Mouse (Mus musculus) intestine, postnatal 0 days (tissue): Measurements from ENCODE around the gene Duox2. TPM values are rescaled to one million over a fixed set of nuclear protein-coding genes. Genes with fewer than 3 reads are reported as not detected.

Experiments used
- ATAC-seq: fragments of 200-750 bp; cut with Nextera tagmentation; 2 replicates; pipeline ENCODE4 v1.8.0; 2017; ENCODE audit warnings: mild to moderate bottlenecking, moderate TSS enrichment, moderate library complexity
- H3K27ac ChIP-seq: fragments of 300-500 bp; sonication (generic); 2 replicates; pipeline ENCODE4 v1.5.1; 2014; ENCODE audit warnings: mild to moderate bottlenecking, low read depth, low read length, moderate library complexity
- H3K27me3 ChIP-seq: fragments of 300-500 bp; sonication (generic); replicated peaks from 2 replicates; pipeline ENCODE4 v1.6.1; 2014; ENCODE audit warnings: low read length, mixed read lengths; ENCODE audit not compliant: control insufficient read depth, insufficient read depth
- H3K36me3 ChIP-seq: fragments of 300-500 bp; sonication (generic); 2 replicates; pipeline ENCODE4 v1.6.1; 2014; ENCODE audit warnings: mild to moderate bottlenecking, moderate library complexity; ENCODE audit not compliant: control insufficient read depth, insufficient read depth
- H3K4me1 ChIP-seq: fragments of 300-500 bp; sonication (generic); replicated peaks from 2 replicates; pipeline ENCODE4 v1.6.1; 2014; ENCODE audit warnings: antibody characterized with exemption, low read length, mixed read lengths; ENCODE audit not compliant: control insufficient read depth, insufficient read depth
- H3K4me2 ChIP-seq: fragments of 300-500 bp; sonication (generic); replicated peaks from 2 replicates; pipeline ENCODE4 v1.6.1; 2014; ENCODE audit warnings: low read depth, mild to moderate bottlenecking, moderate library complexity
- H3K4me3 ChIP-seq: fragments of 300-500 bp; sonication (generic); 2 replicates; pipeline ENCODE4 v1.5.1; 2014; ENCODE audit warnings: low read depth, low read length
- H3K9ac ChIP-seq: fragments of 300-500 bp; sonication (generic); 2 replicates; pipeline ENCODE4 v1.6.1; 2014; ENCODE audit warnings: mild to moderate bottlenecking, low read depth, low read length
- H3K9me3 ChIP-seq: fragments of 300-500 bp; sonication (generic); 2 replicates; pipeline ENCODE4 v1.6.1; 2016; ENCODE audit warnings: mixed run types; ENCODE audit not compliant: control insufficient read depth
- CTCF ChIP-seq: sonication (generic); IDR thresholded peaks from 2 replicates; pipeline ENCODE4 v1.5.1; 2016; ENCODE audit warnings: low read depth, mild to moderate bottlenecking, control low read depth, antibody characterized with exemption, moderate library complexity
- WGBS: fragments of 180-500 bp; shearing (Covaris S2); extraction: QIAGEN DNeasy Blood & Tissue Kit; methylation state at CpG from one replicate; pipeline ENCODE4 v1.1.7; 2014; 5-methylcytosine and 5-hydroxymethylcytosine counted together
- polyA plus RNA-seq: library from polyadenylated mRNA; unstranded; fragments of >200 nt; fragmentation: Nextera tagmentation; extraction: Ambion mirVana; gene quantifications from 2 replicates; pipeline ENCODE4 v1.2.1, GENCODE M21; 2015

Duox2 gene
- polyA plus RNA-seq, 1 experiment from 2014 or later: 0.17 TPM

DNA sequence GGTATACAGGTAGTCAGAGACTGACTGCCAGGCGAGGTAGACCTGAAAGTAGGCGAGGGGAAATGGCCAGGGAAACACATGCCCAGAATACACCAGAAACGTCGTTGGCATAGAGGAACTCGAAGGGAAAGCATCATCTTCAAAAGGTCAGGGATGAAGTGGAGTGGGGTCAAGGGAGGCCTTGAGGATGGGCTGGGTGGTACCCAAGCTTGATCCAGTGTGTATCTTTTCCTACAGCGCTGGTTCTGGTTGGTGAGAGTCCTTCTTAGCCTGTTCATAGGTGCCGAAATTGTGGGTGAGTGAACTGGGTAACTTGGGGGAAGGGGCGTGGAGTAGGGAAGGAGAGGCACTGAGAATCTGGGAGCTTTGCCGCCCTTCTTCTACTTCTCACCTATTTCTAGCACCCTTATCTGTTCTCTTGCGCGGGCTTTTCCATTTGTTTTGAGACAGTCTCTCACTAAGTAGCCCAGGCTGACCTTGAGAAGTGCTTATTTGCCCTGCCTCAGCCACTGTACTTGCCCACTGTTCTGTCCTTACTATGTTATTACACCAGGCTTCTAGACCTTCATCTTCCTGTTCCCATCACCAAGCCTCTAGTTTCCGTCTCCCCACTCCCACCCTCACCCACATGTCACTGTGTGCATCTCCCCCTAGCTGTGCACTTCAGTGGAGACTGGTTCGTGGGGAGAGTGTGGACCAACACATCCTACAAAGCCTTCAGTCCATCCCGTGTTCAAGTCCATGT is 1.8 kb upstream of the Duox2 start:
- H3K4me2 ChIP-seq: no peak overlapping the region
- no peak for TF ChIP-seq CTCF
- peaks cover 76% of the 10 kb centered on the region for H3K27me3 ChIP-seq
- 26% methylated on average over 14 of the region's 14 CpGs for WGBS
- no peak overlapping the region for H3K9ac ChIP-seq
- H3K9me3 ChIP-seq: no peaks in the 10 kb centered on the region
- H3K4me3 ChIP-seq: no peak overlapping the region
- ATAC-seq: no peak
- no peaks in the 10 kb centered on the region for H3K36me3 ChIP-seq
- peaks cover 29% of the 10 kb centered on the region for H3K4me1 ChIP-seq
- H3K27ac ChIP-seq: no peak overlapping the region

GRCm38 (mm10) chr2:122298596-122299490 is 594 bp upstream of the Duox2 start, which contains the start of gene Duoxa2:
Gene Duoxa2, plus strand, starts transcription at chr2:122298900.
- peak within 1 kb of the TSS; percentile 27 for H3K4me3 ChIP-seq
- H3K27me3 ChIP-seq: peaks cover 80% of the 10 kb centered on the region
- no peaks in the 10 kb centered on the region for H3K9me3 ChIP-seq
- no peak for ATAC-seq
- H3K27ac ChIP-seq: no peak within 1 kb of the TSS
- H3K36me3 ChIP-seq: no peaks in the 10 kb centered on the region
- no peak within 1 kb of the TSS for H3K9ac ChIP-seq
- peak within 1 kb of the TSS; percentile 51 for H3K4me2 ChIP-seq
- H3K4me1 ChIP-seq: peaks cover 29% of the 10 kb centered on the region
- WGBS: 2% methylated on average over 43 of the region's 43 CpGs
- no peak for TF ChIP-seq CTCF

- Histone ChIP-seq H3K4me1 (peaks cover 29% of the 10 kb centered on the region), H3K4me2 (peak overlapping the region; percentile 51), H3K27me3 (peaks cover 80% of the 10 kb centered on the region), H3K36me3 (no peaks in the 10 kb centered on the region), H3K9ac (no peak overlapping the region), H3K9me3 (no peaks in the 10 kb centered on the region), H3K4me3 (peak overlapping the region; percentile 27; the same call in 1 of the 2 replicates), H3K27ac (no peak overlapping the region)
- WGBS: 2% methylated on average over 35 of the region's 35 CpGs
- ATAC-seq: no peak
- TF ChIP-seq CTCF: no peak
Observed at GRCm38 (mm10) chr2:122297271-122298095, 766 bp downstream of the Duox2 start.

GRCm38 (mm10) chr2:122294916-122295315 is 3.3 kb downstream of the Duox2 start:
- H3K4me3 ChIP-seq: no peak overlapping the region
- H3K27ac ChIP-seq: no peak overlapping the region
- ATAC-seq: no peak
- H3K36me3 ChIP-seq: no peaks in the 10 kb centered on the region
- H3K4me1 ChIP-seq: peaks cover 17% of the 10 kb centered on the region
- no peaks in the 10 kb centered on the region for H3K9me3 ChIP-seq
- TF ChIP-seq CTCF: peak; percentile 33
- WGBS: 12% methylated on average over 7 of the region's 7 CpGs
- H3K4me2 ChIP-seq: no peak overlapping the region
- no peak overlapping the region for H3K9ac ChIP-seq
- peaks cover 54% of the 10 kb centered on the region for H3K27me3 ChIP-seq

GRCm38 (mm10) chr2:122286137-122286536 is 12.1 kb downstream of the Duox2 start:
- no peaks in the 10 kb centered on the region for H3K27me3 ChIP-seq
- H3K4me1 ChIP-seq: no peaks in the 10 kb centered on the region
- no peak for ATAC-seq
- WGBS: 43% methylated on average over 7 of the region's 7 CpGs
- TF ChIP-seq CTCF: no peak
- no peaks in the 10 kb centered on the region for H3K36me3 ChIP-seq
- no peak overlapping the region for H3K4me2 ChIP-seq
- no peak overlapping the region for H3K4me3 ChIP-seq
- H3K9ac ChIP-seq: no peak overlapping the region
- H3K27ac ChIP-seq: no peak overlapping the region
- no peaks in the 10 kb centered on the region for H3K9me3 ChIP-seq
